Mouse (Mus musculus): ENCODE data around the gene Lrp5.

Lrp5 gene

DNA sequence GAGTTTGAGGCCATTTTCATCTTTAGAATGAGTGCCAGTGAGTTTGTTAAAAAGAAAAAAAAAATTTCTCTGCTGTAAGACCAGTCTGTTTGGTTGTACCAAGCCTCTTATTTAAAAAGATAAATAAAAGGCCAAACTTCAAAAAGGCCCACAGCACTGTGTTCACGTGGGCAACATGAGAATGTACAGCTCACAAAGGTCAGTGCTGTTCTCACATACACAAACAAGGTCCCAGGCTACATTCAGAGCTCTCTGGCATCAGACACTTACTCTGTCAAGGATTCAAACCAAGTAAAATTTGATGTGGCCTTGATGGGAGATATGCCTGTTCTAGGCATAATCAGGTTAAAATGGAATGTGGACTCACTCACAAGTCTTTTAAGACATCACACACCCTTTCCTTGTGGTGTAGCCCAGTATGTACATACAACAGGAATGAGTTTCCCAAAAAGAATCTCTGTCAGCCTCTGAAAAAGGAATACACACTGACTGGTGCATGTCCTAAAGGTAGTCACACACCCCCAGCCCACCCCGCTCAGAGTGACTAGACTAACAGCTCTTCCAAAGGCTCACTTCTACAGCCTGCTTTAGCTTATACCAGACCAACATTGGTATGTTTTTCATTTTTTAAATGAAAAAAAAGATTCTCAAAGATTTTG lies 130.1 kb downstream of the Lrp5 start:
- DNase-seq (ENCODE audit: low read depth, low spot score), result no peak

DNA sequence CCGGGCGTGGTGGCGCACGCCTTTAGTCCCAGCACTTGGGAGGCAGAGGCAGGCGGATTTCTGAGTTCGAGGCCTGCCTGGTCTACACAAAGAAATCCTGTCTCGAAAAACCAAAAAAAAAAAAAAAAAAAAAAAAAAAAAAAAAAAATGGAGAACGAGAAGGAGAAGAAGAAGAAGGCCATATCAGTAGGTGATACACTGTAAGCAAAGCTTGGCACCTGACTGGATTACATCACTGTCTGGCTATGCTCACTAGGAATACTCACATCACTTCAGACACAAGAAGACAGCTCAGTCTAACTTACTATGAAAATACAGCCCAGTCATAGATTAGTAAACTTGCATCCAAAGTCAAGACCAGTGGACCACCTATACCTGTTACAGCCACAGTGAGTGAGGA lies 131.6 kb downstream of the Lrp5 start:
- no peak for DNase-seq (ENCODE audit: low read depth, low spot score)

DNA sequence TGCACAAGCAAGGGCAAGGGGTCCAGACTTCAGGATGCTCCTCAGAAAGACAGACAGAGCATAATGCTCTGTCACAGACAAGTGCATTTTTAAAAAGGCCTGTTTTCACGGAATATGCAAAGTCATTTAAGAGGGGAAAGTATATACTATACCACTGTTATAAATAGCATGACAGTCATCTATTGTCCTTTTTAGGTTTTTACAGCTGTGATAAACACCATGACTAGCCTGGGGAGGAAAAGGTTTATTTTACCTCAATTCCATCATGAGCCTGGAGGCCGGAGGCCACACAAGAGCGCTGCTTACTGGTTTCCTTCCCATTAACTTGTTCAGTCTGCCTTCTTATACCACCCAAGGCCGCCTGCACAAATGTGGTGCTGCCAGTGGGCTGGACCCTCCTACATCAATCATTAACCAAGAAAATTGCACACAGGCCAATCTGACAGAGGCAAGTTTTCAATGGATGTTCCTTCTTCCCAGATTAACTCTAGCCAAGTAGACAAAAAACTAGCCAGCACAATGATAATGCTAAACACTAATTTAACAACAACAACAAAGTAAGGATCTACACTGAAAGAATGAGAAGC lies 134.7 kb downstream of the Lrp5 start:
- DNase-seq (ENCODE audit: low read depth, low spot score), result no peak

DNA sequence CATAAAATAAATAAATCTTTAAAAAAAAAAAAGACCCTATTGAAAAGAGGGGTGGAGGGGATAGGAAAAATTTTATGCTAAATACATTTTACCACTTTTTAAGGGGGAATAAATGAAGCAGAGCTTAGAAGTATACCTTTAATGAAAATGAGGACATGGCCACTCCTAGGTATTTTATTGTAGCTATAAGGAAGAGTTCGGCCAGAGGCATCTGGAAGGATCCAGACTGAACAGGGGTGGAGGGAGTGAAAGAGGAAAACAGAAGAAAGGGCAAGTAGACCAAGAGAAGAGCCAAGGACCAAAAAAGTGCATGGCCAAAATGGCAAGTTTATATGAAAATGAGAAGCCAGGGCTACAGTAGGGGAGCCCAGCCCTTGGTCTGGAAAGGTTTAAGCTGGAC lies 136.3 kb downstream of the Lrp5 start:
- no peak for DNase-seq (ENCODE audit: low read depth, low spot score)

DNA sequence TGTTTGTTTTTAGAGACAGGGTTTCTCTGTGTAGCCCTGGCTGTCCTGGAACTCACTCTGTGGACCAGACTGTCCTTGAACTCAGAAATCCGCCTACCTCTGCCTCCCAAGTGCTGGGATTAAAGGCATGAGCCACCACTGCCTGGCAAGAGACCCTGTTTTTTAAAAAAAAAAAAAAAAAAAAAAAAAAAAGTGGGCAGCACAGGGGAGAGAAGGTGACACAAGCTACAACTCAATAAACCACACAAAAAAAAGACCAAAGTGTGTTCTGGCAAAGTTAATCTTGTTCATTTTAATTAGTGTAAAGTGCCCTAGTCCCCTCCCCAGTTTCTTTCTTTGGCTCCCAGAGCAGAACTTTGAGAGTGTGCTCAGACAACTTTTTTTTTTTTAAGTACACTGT lies 137.1 kb downstream of the Lrp5 start:
- DNase-seq (ENCODE audit: low read depth, low spot score), result no peak

DNA sequence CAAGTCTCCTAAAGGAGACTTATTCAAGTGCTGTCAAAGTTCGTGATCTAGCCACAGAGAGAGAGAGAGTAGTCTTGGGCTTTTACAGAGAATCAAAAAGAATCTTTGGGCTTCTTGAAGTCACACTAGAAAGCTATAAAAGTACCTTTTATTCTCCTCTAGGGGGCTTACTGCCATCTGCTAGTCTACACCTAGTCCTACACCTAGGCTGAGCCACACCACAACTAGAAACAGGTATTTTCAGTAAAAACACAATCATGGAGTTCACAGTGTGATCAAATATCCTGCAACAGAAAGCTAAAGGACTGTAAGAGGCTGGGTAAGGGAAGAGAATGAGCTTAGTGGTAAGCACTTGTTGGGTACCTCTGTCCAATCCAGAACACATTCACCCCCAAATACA lies 138.1 kb downstream of the Lrp5 start:
- no peak for DNase-seq (ENCODE audit: low read depth, low spot score)

DNA sequence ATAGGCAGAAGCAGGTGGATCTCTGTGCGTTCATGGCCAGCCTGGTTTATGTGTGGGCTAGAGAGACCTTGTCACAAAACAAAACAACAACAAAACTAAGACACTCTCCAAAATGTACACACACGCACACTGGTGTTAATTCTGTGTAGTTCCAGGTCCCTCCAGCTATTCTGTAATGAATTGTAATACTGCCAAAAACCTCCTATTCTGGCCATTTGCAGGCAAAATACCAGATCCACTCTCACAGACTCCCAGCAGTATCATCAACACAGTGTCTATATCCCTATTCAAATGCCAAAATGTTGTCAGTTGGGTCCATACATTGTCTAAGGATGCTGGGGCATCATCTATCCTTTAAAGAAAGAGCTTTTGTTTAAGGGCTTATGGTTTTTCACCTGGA lies 141.4 kb downstream of the Lrp5 start:
- no peak for DNase-seq (ENCODE audit: low read depth, low spot score)

DNA sequence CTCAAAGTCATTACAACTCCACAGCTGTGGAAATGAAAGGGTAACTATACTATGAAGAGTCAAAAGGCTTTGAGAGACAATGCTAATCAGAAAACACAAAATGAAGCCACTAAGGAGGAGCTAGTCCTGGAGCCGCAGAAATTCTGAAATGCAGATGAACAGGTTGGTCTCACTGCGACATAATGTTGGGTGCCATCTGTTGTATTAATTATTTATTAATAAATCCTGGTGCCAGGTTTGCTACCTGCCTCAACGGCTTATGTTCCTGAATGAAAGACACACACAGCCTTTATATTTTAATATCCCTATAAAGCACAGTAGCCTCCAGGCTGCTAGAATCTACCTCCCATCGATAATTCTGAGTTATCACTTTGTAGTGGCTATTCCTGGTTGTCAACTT lies 143.8 kb downstream of the Lrp5 start:
- no peak for DNase-seq (ENCODE audit: low read depth, low spot score)

DNA sequence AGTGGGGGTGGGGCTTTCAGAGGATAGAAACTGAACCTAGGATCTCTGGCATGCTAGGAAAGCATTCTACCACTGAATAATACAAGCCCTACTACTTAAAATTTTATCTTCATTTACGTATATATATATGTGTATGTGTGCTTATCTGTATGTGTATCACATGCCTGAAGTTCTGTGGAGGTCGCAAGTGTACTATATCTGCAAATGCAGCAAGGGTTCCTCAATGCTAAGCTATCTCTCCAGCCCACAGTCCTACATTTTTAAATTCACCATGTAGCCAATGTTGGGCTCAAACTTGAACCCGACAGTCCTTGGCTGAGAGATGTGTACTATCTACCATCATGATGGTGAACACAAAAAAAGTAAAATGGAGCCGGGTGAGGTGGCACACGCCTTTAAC lies 145.4 kb downstream of the Lrp5 start:
- DNase-seq (ENCODE audit: low read depth, low spot score), result no peak

DNA sequence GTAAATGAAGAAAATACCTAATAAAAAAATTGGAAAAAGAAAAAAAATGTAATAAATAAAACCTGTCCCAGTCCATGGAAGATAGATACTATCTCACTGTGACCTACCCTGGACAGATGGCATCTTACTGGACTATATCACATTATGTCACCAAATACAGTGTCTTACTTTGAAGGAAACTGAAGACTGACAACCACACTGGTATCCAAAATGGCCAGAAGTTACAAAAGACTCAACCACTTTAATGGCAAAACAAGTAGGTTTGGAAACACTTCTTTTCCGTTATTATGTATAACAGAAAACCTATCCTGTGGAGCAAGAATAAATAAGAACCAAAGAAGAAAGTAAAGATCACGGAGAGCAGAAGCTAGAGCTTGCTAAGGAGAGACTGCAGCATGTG lies 146.1 kb downstream of the Lrp5 start:
- DNase-seq (ENCODE audit: low read depth, low spot score), result no peak

DNA sequence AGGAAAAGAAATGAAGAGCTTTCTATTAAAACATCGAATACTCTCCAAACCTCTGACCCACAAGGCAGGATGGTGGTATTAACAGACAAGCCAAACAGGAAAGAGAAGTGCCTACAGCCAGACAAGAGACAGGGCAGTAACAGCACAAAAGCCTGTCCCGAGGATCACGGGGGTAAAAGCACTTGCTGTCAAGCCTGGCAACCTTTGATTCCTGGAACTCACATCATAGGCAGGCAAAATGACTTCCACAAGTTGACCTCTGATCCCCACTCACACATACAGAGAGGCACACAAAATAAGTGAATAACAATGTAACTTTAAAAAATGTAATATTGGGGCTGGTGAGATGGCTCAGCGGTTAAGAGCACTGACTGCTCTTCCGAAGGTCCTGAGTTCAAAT lies 146.9 kb downstream of the Lrp5 start:
- DNase-seq (ENCODE audit: low read depth, low spot score), result no peak

DNA sequence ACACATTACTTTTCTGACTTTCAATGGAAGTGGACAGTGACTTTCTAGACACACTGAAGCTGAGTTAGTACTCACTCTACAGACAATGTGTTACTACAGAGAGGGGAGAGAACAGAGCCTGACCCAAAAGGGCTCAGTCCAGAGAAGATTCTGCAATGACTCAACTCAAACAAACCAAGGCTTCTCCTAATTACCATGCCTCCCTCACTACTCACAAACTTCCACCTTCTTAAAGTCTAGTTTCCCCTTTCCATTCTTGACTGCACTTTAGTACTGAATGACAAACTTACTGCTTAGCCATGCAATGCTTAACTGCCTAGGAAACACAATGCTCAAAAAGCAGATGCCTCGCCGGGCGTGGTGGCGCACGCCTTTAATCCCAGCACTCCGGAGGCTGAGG lies 148.7 kb downstream of the Lrp5 start:
- DNase-seq (ENCODE audit: low read depth, low spot score), result no peak

DNA sequence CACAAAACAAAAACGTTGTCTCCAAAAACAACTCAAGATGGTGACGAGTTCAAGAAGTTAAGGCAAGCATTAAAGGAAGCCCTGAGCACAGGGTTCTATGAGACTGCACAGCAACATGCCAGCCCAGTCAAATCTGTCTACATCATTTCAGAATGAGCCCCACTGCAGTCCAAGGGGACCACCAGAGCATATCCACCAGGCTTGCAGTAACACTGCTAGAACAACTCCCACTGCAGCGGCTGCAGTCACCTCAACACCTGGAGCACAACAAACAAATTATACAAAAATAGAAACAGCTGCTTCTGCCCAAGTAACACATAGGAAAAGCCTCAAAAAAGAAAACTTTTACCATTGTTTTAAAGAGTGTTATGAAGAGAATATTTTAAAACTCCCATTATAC lies 151.4 kb downstream of the Lrp5 start:
- DNase-seq (ENCODE audit: low read depth, low spot score), result no peak
